Mouse (Mus musculus) left cerebral cortex, adult 18-20 months (tissue): ENCODE measurements around the gene Nupr1l. TPM values are rescaled to one million over a fixed set of nuclear protein-coding genes. Genes with fewer than 3 reads are reported as not detected.
"Not testable (repeated sequence)": the region's sequence is repeated elsewhere in the genome, so short reads cannot be mapped to it uniquely, and the experiment has no call there.

ENCODE experiments used
- DNase-seq, 2 experiments: peaks; one replicate each; pipeline ENCODE4 v3.0.0; 2021 to 2022; ENCODE audit warnings: low spot score in 2 of 2, mixed read lengths in 1 of 2
- long read RNA-seq, 2 experiments: library from polyadenylated mRNA; stranded (forward); transcript quantifications; one replicate each; pipeline ENCODE4 v2.0.0; 2021
- total RNA-seq, 2 experiments: library from RNA; stranded (reverse); gene quantifications; 2 replicates each; pipeline ENCODE4 v1.2.3; 2021

Nupr1l gene
- total RNA-seq, result 1 to 10 TPM; 1.9 to 2.3 TPM
- long read RNA-seq, experiment 1, partial matches to known transcripts, result 0 of 1 reads
- long read RNA-seq, experiment 1, other reads (novel, unspliced or antisense), result 0 of 1 reads
- long read RNA-seq, experiment 2, partial matches to known transcripts, result 0 of 2 reads
- long read RNA-seq, experiment 2, other reads (novel, unspliced or antisense), result 0 of 2 reads

DNA sequence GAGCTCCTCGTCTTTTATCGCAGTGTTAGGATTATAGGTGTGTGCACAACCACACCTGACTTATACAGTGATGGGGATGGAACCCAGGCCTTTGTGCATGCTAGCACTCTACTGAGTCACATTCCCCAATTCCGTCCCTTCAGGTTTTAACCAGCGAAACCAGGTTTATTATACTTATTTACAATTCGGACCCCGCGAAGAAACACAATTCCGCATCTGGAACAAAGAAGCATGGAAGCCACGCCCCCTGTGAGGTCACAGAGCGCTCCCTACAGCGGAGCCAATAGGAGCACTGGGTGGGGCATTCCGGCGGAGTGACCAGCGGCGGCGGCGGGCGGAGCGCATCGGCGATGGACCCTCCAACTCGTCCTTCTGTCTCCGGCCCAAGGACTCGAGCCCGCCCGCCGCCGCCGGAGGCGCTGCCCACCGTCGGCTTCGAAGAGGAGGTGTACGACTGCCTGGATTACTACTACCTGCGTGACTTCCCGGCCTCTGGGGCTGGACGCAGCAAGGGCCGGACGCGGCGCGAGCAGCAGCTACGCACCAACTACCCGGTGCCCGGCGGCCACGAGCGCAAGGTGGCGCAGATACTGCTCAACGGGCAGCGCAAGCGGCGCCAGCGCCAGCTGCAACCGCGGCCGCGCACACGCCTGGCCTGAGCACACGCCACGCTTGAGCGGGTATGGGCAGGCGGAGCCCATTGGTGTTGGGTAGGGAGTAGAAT is at the start of gene Nupr1l:
TSS of gene Nupr1l (plus strand) at position 299 of the 724 bp plus-strand sequence.
- peak; percentile 90 to 91 for DNase-seq

- no peak for DNase-seq
These were observed 46.0 kb upstream of the Nupr1l start for GRCm38 (mm10) chr5:129862325-129862724.

DNA sequence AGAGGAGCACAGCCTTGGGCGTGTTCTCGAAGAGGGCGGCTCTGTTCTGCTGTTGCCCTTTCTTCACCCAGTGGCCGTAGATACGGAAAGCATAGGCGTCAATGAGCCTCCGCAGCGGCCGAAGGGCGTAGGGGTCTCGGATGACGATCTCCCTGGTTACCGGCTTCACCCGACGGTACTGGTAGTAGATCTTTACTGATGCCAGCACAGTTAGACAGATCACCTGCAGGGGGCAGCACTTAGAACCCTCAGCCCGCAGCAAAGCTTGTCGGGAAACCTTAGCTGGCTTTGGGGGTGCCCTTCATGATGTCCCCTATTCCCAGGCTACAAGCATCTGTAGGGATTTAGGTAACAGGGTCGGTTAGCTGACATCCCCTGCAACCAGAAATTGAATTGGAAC is 43.9 kb upstream of the Nupr1l start:
- peak; percentile 27 to 39 for DNase-seq

DNA sequence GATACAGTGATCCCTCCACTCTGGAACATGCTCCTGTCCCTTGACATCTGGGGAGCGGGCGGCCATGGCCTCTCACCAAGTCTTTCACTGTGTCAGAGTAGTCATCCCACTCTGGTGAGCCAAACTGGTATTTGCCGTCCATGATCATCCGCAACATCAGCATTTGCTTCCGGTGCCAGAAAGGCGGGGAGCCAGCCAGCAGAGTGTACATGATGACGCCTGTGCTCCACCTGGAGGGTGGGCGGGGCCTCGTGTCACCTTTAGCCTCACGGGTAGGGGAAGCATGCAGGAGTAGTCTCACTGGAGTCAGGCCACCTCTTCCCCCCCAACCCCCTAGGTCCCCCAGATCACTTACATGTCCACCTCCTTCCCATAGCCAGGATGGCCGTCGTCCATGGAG is 42.5 kb upstream of the Nupr1l start:
- DNase-seq, result no peak

DNA sequence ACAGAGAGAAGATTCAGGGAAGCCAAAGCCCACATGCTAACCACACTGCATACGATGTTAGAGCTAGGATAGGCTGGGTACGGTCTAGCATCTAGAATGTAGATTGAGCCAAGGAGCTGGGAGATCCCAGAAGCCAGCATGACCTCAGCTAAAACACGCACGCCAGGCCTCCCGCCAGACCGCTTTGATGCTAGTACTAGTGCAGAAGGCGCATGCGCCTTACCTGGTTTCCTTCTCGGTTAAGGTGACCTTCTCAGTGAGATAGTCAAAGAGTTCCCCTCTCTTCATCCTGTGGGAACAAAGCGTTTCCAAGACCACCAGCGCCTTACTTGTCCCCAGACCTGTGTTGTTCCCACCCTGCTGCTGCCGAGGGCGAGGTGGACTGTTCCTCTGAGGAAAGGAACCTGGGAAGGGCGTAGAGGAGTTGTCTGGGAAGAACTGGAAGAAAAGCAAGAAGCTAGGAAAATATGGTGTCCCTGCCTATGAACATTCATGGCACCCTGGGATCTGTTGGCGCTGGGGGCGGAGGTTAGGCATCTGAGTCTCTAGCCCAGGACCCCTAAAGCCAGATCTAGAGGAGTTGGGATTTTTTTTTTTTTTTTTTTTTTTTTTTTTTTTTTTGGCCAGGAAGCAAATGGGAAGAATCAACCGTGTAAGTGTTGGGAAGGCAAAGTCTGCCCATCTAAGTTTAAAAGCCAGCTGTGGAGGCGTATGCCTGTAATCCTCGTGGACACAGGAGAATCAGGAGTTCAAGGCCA is 38.9 kb upstream of the Nupr1l start:
- DNase-seq, result no peak

DNA sequence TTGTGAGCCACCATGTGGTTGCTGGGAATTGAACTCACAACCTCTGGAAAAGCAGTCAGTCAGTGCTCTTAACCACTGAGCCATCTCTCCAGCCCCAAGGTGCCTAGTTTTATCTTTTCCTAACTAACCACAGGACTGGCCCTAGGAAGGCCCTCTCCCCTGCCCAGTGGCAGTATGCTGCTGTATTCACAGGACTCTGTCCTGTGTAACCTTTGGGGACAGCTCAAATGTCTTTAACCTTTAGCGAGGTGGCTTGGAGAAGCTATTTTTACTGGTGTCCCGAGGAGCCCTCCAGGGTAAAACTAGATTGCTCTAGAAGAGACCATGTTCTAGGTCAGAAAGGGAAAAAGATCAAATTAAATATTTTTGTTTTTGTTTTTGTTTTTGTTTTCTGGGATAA is 37.1 kb upstream of the Nupr1l start:
- DNase-seq, result no peak

DNA sequence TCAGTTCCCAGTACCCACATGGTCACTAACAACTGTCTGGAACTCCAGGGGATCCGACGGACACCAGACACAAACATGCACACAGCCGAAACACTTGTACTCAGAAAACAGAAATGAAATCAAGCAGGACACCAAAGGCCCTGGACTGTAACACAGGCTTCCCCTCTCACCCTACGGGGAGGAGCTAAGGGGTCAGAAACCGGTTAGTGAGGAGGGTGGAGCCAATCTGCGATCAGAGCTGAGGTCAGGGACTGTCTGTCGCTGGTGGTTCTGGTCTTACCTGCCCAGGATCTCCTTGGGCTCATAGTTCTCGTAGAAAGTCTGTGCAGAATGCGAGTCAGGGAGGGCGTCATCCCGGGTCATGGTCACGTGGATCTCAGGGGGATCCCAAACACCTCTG is 34.4 kb upstream of the Nupr1l start:
- DNase-seq, result no peak

DNA sequence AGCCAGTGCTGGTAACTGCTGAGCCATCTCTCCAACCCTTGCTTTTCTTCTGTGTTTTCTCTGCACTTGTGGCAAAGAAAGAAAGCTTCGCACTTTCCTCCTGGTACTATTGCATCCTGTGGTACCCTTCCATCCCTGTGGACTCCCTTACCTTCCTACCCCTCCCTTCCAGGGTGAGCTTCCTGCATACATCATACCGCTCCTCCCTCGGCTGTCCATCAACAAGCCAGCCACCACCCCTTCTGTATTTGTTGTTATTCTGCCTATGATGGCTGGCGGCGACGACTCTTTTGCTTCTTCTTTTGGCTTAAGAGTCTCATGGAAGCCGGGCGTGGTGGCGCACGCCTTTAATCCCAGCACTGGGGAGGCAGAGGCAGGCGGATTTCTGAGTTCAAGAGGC is 33.2 kb upstream of the Nupr1l start:
- no peak for DNase-seq

GRCm38 (mm10) chr5:129877731-129878455 is 30.4 kb upstream of the Nupr1l start:
- no peak for DNase-seq

DNA sequence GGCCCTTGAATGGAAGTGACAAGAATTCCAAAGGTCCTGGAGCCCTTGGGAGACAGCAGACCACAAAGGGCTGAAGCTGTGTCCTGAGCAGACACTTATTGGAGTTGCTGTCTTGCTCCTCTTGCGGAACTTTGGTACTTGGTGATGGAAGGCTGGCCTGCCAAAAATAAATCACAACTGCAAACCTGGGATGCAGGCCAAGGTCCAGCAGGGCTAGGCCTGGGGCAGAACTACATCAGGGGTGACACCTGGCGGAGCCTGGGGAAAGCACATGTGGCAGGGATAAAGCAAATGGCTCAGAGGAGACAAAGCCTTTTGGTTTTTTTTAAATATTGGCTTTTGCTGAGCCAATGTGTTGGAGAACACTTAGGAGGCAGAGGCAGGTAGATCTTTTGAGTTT is 29.4 kb upstream of the Nupr1l start:
- peak in 1 of 2 experiments; percentile 20 for DNase-seq

DNA sequence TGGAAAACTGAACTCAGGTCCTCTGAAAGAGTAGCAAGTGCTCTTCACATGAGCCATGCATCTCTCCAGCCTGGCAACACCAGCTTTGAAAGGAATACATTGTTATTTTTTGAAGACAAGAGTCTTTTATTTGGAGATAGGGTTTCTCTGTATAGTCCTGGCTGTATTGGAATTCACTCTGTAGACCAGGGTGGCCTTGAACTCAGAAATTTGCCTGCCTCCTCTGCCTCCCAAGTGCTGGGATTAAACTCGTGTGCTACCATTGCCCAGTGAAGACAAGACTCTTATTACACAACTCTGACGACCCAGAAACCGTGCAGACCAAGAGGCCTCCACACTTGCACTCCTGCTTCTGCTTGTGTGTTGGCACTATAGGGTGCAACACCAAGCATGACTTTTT is 28.5 kb upstream of the Nupr1l start:
- DNase-seq, result no peak

GRCm38 (mm10) chr5:129886271-129886670 is 22.1 kb upstream of the Nupr1l start:
- no peak for DNase-seq

DNA sequence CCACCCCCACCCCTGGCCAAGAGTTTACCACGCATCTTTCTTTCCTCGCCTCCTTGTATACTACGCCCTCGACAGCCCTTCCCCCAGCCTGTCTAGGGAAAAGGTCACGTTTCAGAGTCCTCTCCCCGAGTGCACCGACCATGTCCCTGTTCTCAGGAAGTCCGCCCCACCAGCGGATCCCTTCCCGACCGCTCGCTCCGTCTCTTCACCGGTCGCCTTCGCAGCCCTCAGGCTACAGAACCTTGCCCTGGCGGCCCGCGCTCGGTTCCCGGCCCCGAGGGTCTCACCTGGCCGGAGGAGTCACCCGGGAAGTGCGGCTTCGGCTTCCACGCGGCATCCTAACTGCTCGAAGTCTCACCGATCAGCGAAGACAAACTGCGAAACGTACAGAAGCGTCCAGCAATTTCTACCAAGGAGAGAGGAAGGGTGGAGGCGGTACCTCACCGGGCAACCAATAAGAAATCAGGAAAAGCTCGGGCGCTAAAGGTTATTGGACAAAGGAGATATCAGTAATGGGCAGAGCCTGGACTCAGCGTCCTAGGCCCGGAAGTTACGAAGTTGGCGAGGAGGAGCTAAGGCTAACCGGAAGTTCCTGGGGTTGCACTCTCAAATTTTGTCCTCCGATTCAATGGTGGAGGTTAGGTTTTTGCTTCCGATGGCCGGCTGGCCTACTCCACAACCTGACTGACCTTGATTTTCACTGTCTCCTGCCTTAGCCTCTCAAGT is 21.3 kb upstream of the Nupr1l start, which contains the start of gene Chchd2:
TSS of gene Chchd2 (minus strand) at position 560 of the 726 bp plus-strand sequence.
- DNase-seq, result peak; percentile 88 to 93

- DNase-seq, result not testable (repeated sequence)
These were observed 17.9 kb upstream of the Nupr1l start for GRCm38 (mm10) chr5:129890390-129890789.

GRCm38 (mm10) chr5:129895198-129896088 is 12.9 kb upstream of the Nupr1l start, which contains the start of gene Zbed5:
Gene Zbed5, plus strand, starts transcription at chr5:129895723.
- DNase-seq, result peak; percentile 85 to 90

DNA sequence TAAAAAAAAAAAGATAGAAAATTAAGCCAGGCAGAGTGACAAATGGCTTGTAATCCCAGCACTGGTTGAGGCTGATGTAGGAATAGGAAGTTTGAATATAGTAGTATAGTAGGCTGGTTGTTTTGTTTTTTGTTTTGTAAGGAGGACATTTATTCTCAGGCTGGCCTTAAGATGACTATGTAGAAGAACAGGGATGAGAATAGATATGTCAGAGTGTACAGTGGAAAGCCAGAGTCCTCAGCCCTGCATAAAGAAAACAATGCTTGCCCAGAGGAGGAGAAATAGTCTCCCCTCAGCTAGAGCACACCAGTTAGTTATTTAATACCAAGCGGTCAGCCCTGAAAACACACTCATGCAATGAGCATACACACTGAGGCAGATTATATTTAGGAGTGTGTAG is 9.9 kb upstream of the Nupr1l start, which contains the start of gene Phkg1:
TSS of gene Phkg1 (minus strand) at position 101 of the 400 bp plus-strand sequence.
- no peak for DNase-seq

DNA sequence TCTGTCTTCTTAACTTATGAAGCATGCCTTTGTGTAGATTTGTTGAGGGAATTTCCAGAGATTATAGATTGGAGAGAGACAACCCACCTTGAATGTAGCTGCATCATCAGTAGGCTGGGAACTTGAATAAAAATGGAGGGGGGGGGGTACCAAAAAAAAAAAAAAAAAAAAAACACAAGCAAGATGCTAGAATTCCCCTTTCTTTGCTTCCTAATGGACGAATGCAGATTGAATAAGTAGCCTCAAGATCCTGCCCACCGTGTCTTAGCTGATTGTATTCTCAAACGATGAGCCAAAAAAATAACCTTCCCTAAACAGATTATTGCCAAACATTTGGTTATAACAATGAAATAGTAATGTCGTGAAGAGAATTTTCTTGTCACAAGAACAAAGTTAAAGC is 565 bp upstream of the Nupr1l start:
- DNase-seq, result no peak

DNA sequence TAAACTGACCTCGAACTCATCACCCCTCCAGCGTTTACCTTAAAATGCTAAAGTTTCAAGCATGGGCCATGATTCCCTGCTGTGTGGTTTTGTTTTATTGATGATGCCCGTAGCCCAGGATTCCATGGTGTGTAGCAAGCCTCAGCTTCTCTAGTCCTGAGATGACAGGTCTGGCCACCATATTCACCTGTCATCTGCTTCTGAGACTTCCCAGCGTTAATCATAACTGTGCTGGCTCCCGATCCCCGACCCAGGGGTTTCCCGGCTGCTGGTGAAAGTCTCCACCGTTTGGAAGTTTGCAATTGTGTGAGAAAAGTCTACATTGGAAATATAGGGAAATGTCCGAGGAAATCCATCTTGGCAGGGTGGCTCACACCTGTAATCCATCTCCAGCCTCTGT is 807 bp downstream of the Nupr1l start:
- DNase-seq, result no peak

GRCm38 (mm10) chr5:129909591-129909990 is 1.3 kb downstream of the Nupr1l start:
- DNase-seq, result no peak

DNA sequence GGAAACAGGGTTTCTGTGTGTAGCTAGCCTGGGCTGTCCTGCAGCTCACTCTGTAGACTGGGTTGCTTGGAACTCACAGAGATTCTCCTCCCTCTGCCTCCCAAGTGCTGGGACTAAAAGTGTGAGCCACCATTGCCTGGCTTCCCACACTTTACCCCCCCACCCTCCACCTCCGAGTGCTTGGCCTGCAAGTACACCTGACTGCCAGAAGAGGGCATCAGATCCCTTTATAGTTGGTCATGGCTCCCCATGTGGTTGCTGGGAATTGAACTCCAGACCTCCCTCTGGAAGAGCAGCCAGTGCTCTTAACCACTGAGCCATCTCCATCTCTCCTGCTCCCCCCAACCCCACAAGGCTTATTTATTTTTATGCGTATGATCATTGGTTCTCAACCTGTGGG is 5.7 kb downstream of the Nupr1l start:
- no peak for DNase-seq
